ENCODE assay signal across 23 mouse cellular contexts in the genomic region with DNA sequence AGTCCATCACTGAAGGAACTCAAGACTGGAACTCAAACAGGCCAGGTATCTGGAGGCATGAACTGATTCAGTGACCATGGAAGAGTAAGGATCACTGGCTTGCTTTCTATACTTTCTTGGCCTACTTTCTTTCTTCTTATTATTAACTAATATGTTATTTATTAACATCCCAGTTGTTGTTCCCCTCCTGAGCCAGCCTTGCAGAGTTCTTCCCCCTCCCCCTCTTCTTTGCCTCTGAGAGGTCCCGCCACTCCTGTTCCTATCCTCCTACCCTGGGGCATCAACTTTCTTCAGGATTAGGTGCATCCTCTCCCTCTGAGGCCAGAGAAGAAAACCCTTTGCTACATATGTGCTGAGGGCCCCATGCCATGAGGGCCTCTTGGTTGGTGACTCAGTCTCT.
"Had no signal": no experiment of that assay in that cellular context is flagged by ENCODE, and none has a peak within 500 bp of the region (broad histone marks: within the 10 kb centered on the region; RNA-seq: fewer than 3 reads in every experiment).

No protein-coding gene starts in this region.

- H3K36me3 ChIP-seq: forebrain, embryonic 15.5 days; heart, embryonic 13.5 days; heart, embryonic 15.5 days; hindbrain, embryonic 13.5 days; hindbrain, embryonic 15.5 days; limb, embryonic 10.5 days; limb, embryonic 12.5 days; liver, embryonic 13.5 days; liver, embryonic 15.5 days had no signal

- ATAC-seq: forebrain, embryonic 15.5 days; forebrain, postnatal 0 days; hindbrain, postnatal 0 days; intestine, embryonic 16.5 days had no signal

- H3K9me3 ChIP-seq: forebrain, embryonic 15.5 days; heart, embryonic 15.5 days; hindbrain, embryonic 13.5 days; hindbrain, embryonic 15.5 days; limb, embryonic 10.5 days; limb, embryonic 12.5 days; liver, embryonic 13.5 days; liver, embryonic 15.5 days had no signal

- DNase-seq: forebrain, postnatal 0 days; gastrocnemius, postnatal 14 days; gastrocnemius, postnatal 36 days; heart, adult 11 months; heart, adult 2 months; heart, postnatal 14 days; heart, postnatal 36 days; liver; liver, embryonic 13.5 days had no signal

- H3K4me2 ChIP-seq: forebrain, embryonic 15.5 days; heart, embryonic 11.5 days; heart, embryonic 13.5 days; heart, embryonic 15.5 days; hindbrain, embryonic 13.5 days; hindbrain, embryonic 15.5 days; limb, embryonic 12.5 days; liver, embryonic 11.5 days; liver, embryonic 13.5 days; liver, embryonic 15.5 days had no signal

- H3K9ac ChIP-seq: forebrain, embryonic 15.5 days; forebrain, postnatal 0 days; heart, embryonic 13.5 days; heart, embryonic 15.5 days; hindbrain, embryonic 13.5 days; hindbrain, embryonic 15.5 days; limb, embryonic 12.5 days; liver, embryonic 13.5 days; liver, embryonic 15.5 days had no signal

- H3K4me1 ChIP-seq: forebrain, embryonic 15.5 days; heart, embryonic 13.5 days; heart, embryonic 15.5 days; hindbrain, embryonic 13.5 days; hindbrain, embryonic 15.5 days; limb, embryonic 10.5 days; limb, embryonic 12.5 days; liver, embryonic 13.5 days; liver, embryonic 15.5 days had no signal

- H3K4me3 ChIP-seq: forebrain, embryonic 15.5 days; heart, adult 2 months; heart, embryonic 13.5 days; heart, embryonic 15.5 days; hindbrain, embryonic 13.5 days; hindbrain, embryonic 15.5 days; layer of hippocampus, adult 2 months; left cerebral cortex, adult 2 months; limb, embryonic 10.5 days; limb, embryonic 12.5 days; liver, embryonic 13.5 days; liver, embryonic 15.5 days had no signal

- H3K27me3 ChIP-seq: forebrain, embryonic 15.5 days; heart, embryonic 13.5 days; heart, embryonic 15.5 days; hindbrain, embryonic 13.5 days; hindbrain, embryonic 15.5 days; limb, embryonic 12.5 days; liver, embryonic 13.5 days; liver, embryonic 15.5 days had no signal

- H3K27ac ChIP-seq: forebrain, embryonic 15.5 days; heart, adult 2 months; heart, embryonic 13.5 days; heart, embryonic 15.5 days; hindbrain, embryonic 13.5 days; hindbrain, embryonic 15.5 days; hindbrain, postnatal 0 days; layer of hippocampus, adult 2 months; left cerebral cortex, adult 2 months; limb, embryonic 10.5 days; limb, embryonic 12.5 days; liver, embryonic 13.5 days; liver, embryonic 15.5 days had no signal
